Mouse (Mus musculus) liver, embryonic 15.5 days (tissue): Measurements from ENCODE around the gene B4galt4. TPM values are rescaled to one million over a fixed set of nuclear protein-coding genes. Genes with fewer than 3 reads are reported as not detected.

Experiments
- ATAC-seq: fragments of 200-750 bp; cut with Nextera tagmentation; 2 replicates; pipeline ENCODE4 v1.8.0; 2017; ENCODE audit warnings: moderate number of reproducible peaks, mild to moderate bottlenecking, moderate library complexity; ENCODE audit not compliant: insufficient read depth
- H3K27ac ChIP-seq: fragments of 300-500 bp; sonication (generic); replicated peaks from 2 replicates; pipeline ENCODE4 v1.5.1; 2015; ENCODE audit warnings: mild to moderate bottlenecking, inconsistent platforms
- H3K27me3 ChIP-seq: fragments of 300-500 bp; sonication (generic); 2 replicates; pipeline ENCODE4 v1.6.1; 2015; ENCODE audit warnings: mild to moderate bottlenecking, inconsistent platforms
- H3K36me3 ChIP-seq: fragments of 300-500 bp; sonication (generic); replicated peaks from 2 replicates; pipeline ENCODE4 v1.6.1; 2015; ENCODE audit warnings: moderate library complexity, mild to moderate bottlenecking, inconsistent platforms
- H3K4me1 ChIP-seq: fragments of 300-500 bp; sonication (generic); replicated peaks from 2 replicates; pipeline ENCODE4 v1.6.1; 2015; ENCODE audit warnings: inconsistent platforms
- H3K4me2 ChIP-seq: fragments of 300-500 bp; sonication (generic); 2 replicates; pipeline ENCODE4 v1.6.1; 2015; ENCODE audit warnings: moderate library complexity, mild to moderate bottlenecking, inconsistent platforms
- H3K4me3 ChIP-seq: fragments of 300-500 bp; sonication (generic); replicated peaks from 2 replicates; pipeline ENCODE4 v1.5.1; 2015; ENCODE audit warnings: mild to moderate bottlenecking, inconsistent platforms
- H3K9ac ChIP-seq: fragments of 300-500 bp; sonication (generic); 2 replicates; pipeline ENCODE4 v1.6.1; 2015; ENCODE audit warnings: moderate library complexity, mild to moderate bottlenecking, inconsistent platforms
- H3K9me3 ChIP-seq: fragments of 300-500 bp; sonication (generic); replicated peaks from 2 replicates; pipeline ENCODE4 v1.6.1; 2016; ENCODE audit warnings: inconsistent platforms
- WGBS: fragments of 180-500 bp; shearing (Covaris S2); methylation state at CpG from one replicate; pipeline ENCODE4 v1.1.7; 2015; ENCODE audit warnings: mixed read lengths; ENCODE audit not compliant: insufficient replicate concordance; 5-methylcytosine and 5-hydroxymethylcytosine counted together
- polyA plus RNA-seq: library from polyadenylated mRNA; unstranded; fragments of >200 nt; fragmentation: Nextera tagmentation; extraction: Ambion mirVana; gene quantifications from 2 replicates; pipeline ENCODE4 v1.2.1, GENCODE M21; 2015

B4galt4 gene
- polyA plus RNA-seq, 1 experiment from 2014 or later: 3.2 TPM

DNA sequence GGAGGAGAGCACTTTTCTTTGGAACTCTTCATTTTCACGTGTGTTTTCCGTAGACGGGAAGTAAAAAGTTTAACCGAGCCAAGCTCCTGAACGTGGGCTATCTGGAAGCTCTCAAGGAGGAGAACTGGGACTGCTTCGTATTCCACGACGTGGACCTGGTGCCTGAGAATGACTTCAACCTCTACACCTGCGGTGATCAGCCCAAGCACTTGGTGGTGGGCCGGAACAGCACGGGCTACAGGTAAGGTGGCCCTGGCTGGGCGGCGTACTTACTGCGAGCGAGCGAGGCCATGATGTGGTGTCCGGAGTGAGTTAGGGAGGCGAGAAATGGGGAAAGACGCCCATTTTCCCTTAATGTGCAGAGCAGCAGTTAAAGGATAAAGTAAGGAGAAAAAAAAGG is 15.6 kb downstream of the B4galt4 start:
- H3K9me3 ChIP-seq: no peaks in the 10 kb centered on the region
- H3K36me3 ChIP-seq: no peaks in the 10 kb centered on the region
- no peak overlapping the region for H3K4me2 ChIP-seq
- no peak overlapping the region for H3K4me3 ChIP-seq
- H3K4me1 ChIP-seq: peaks cover 13% of the 10 kb centered on the region
- ATAC-seq: no peak
- 81% methylated on average over 19 of the region's 19 CpGs for WGBS
- no peak overlapping the region for H3K9ac ChIP-seq
- H3K27me3 ChIP-seq: peaks cover 57% of the 10 kb centered on the region
- H3K27ac ChIP-seq: no peak overlapping the region

DNA sequence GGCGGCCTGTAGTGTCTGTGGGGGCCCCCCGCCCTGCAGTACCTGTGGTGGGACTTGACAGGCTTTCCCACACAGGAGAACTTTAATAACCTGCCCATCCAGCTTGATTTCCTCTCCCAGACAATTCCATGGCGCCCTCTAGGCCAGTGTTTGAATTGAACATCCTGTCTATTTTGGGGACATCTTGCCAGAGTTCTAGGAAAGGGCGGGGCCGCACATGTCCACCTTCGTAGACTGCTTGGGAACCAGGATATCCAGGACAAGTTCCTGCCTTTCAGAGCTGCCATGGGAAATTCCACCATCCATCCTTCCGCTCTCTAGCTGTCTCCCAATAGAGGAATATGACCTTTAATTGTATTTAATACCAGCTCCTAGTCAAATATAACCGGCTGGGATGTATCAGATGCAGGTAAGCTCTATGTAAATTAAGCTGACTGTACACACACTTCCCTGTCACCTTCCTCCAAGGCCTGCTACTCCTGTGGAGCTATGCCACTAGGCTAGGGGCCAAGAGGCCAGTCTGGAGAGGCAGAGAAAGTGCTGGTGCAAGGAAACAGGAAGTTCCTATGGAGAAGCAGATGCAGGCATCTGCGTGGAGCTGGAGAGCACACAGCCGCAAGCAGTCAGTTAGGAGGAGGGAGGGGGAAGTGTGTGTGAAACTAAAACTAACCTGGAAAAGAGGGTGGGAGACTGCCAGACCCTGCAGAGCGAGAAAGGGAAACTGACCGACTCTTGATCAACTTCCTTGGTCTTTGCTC is 16.2 kb downstream of the B4galt4 start:
- H3K36me3 ChIP-seq: no peaks in the 10 kb centered on the region
- H3K4me1 ChIP-seq: peaks cover 13% of the 10 kb centered on the region
- no peak overlapping the region for H3K9ac ChIP-seq
- peaks cover 50% of the 10 kb centered on the region for H3K27me3 ChIP-seq
- H3K9me3 ChIP-seq: no peaks in the 10 kb centered on the region
- no peak overlapping the region for H3K4me2 ChIP-seq
- peak; percentile 20; the same call in 1 of the 2 replicates for ATAC-seq
- WGBS: 55% methylated on average over 12 of the region's 12 CpGs
- no peak overlapping the region for H3K4me3 ChIP-seq
- no peak overlapping the region for H3K27ac ChIP-seq

DNA sequence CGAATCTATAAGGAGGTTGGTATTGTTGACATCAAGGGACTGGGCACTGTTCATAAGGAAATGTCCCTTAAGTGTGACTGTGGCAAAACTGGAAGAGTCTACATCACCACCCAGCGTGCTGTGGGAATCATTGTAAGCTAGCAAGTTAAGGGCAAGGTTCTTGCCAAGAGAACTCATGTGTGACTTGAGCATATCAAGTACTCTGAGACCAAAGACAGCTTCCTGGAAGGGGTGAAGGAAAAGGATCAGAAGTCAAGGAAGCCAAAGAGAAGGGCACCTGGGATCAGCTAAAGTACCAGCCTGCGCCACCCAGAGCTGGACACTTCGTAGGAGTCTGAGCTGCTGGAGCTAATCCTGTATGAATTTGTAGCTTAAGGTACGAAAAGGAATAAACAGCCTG is 18.2 kb downstream of the B4galt4 start:
- Histone ChIP-seq H3K9ac (no peak overlapping the region), H3K27ac (no peak overlapping the region), H3K36me3 (no peaks in the 10 kb centered on the region), H3K4me1 (peaks cover 7% of the 10 kb centered on the region), H3K4me3 (no peak overlapping the region), H3K4me2 (no peak overlapping the region), H3K27me3 (peaks cover 49% of the 10 kb centered on the region), H3K9me3 (no peaks in the 10 kb centered on the region)
- WGBS: 67% methylated on average over 5 of the region's 5 CpGs
- ATAC-seq: no peak

DNA sequence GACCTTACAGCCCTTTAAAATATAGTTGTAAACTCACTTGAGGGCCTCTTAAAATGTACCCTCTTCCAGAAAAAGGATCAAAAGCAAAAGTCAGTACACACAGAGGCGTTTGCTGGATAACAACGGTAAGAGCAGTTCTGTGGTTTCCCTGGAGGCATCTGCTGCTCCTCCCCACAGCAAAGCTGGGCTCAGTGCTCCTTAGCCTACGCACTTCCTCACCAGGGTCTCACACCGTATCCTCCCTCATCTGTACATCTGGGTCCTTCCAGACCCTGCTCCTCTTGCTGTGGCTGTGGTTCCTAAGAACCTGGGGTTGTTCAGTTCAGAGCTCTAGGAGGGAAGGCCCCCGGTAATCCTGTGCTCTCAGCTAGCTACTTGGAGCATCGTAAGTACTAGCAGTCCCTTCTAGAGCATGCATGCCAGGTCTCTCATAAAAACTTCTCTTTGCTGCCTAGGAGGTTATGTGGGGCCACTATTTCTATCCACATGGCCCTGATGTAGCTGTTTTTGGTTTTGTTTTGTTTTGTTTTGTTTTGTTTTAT is 18.8 kb downstream of the B4galt4 start:
- no peaks in the 10 kb centered on the region for H3K9me3 ChIP-seq
- H3K4me1 ChIP-seq: peaks cover 2% of the 10 kb centered on the region; the same call in 1 of the 2 replicates
- H3K27ac ChIP-seq: no peak overlapping the region
- H3K27me3 ChIP-seq: peaks cover 48% of the 10 kb centered on the region
- H3K36me3 ChIP-seq: no peaks in the 10 kb centered on the region
- no peak overlapping the region for H3K4me2 ChIP-seq
- 35% methylated on average over 6 of the region's 6 CpGs for WGBS
- ATAC-seq: no peak
- no peak overlapping the region for H3K4me3 ChIP-seq
- no peak overlapping the region for H3K9ac ChIP-seq

GRCm38 (mm10) chr16:38761972-38762371 is 19.9 kb downstream of the B4galt4 start:
- no peaks in the 10 kb centered on the region for H3K9me3 ChIP-seq
- no peak overlapping the region for H3K4me3 ChIP-seq
- H3K27me3 ChIP-seq: peaks cover 44% of the 10 kb centered on the region
- H3K36me3 ChIP-seq: no peaks in the 10 kb centered on the region
- H3K9ac ChIP-seq: no peak overlapping the region
- no peak overlapping the region for H3K4me2 ChIP-seq
- ATAC-seq: no peak
- 0 out of 2 replicates have a peak, but pooled peaks cover 2% of the 10 kb centered on the region for H3K4me1 ChIP-seq
- H3K27ac ChIP-seq: no peak overlapping the region
- 66% methylated on average over 5 of the region's 5 CpGs for WGBS

GRCm38 (mm10) chr16:38762401-38762800 is 20.3 kb downstream of the B4galt4 start:
- H3K36me3 ChIP-seq: no peaks in the 10 kb centered on the region
- H3K9ac ChIP-seq: no peak overlapping the region
- H3K4me1 ChIP-seq: 0 out of 2 replicates have a peak, but pooled peaks cover 2% of the 10 kb centered on the region
- 69% methylated on average over 8 of the region's 8 CpGs for WGBS
- H3K4me3 ChIP-seq: no peak overlapping the region
- no peak for ATAC-seq
- H3K27me3 ChIP-seq: peaks cover 40% of the 10 kb centered on the region
- no peaks in the 10 kb centered on the region for H3K9me3 ChIP-seq
- H3K4me2 ChIP-seq: no peak overlapping the region
- H3K27ac ChIP-seq: no peak overlapping the region

DNA sequence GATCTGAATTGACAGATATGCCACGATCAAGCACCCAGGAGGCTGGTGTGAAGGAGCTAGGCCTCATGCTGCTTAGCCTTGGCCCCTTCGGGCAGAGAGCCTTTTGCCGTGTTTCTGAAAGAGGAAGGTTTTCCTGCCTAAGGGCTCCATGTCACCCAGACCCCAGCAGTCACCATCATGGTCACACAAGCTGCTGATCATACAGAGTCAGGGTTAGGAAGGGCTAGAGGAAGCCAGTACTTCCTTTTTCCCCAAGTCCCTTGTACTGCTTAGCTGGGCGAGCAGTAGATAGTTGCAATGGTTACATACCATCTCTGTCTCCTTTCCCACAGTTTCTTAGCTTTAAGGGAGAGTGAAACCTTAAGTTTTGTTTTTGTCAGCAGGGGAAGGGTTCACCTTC is 21.4 kb downstream of the B4galt4 start:
- H3K27me3 ChIP-seq: peaks cover 29% of the 10 kb centered on the region
- H3K36me3 ChIP-seq: no peaks in the 10 kb centered on the region
- WGBS: 36% methylated on average over 4 of the region's 4 CpGs
- ATAC-seq: no peak; the same call in 1 of the 2 replicates
- no peaks in the 10 kb centered on the region for H3K4me1 ChIP-seq
- H3K4me2 ChIP-seq: no peak overlapping the region
- H3K27ac ChIP-seq: no peak overlapping the region
- no peak overlapping the region for H3K9ac ChIP-seq
- H3K4me3 ChIP-seq: no peak overlapping the region
- no peaks in the 10 kb centered on the region for H3K9me3 ChIP-seq

DNA sequence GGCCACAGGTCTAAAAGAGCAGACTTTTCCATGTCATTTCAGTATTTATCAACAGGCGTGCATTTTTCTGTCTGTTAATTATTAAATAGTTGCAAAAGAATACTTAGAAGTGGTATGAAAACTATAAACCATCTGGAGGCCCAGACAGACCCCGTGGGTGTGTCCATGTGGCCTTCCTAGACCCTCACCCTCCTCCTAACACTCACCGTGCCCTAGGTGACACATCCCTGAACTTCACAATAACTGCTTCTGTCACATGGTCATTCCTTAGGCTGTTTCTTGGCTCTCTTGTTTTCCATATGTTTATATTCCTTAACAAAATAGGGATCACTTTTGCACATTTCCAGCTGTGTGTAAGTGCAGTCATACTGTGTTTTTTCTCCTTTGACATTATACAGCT is 24.6 kb downstream of the B4galt4 start:
- Histone ChIP-seq H3K27me3 (peaks cover 34% of the 10 kb centered on the region; the same call in 1 of the 2 replicates), H3K27ac (no peak overlapping the region), H3K9ac (no peak overlapping the region), H3K36me3 (no peaks in the 10 kb centered on the region), H3K9me3 (no peaks in the 10 kb centered on the region), H3K4me1 (no peaks in the 10 kb centered on the region), H3K4me3 (no peak overlapping the region), H3K4me2 (no peak overlapping the region)
- WGBS: 36% methylated on average over 3 of the region's 3 CpGs
- no peak for ATAC-seq

DNA sequence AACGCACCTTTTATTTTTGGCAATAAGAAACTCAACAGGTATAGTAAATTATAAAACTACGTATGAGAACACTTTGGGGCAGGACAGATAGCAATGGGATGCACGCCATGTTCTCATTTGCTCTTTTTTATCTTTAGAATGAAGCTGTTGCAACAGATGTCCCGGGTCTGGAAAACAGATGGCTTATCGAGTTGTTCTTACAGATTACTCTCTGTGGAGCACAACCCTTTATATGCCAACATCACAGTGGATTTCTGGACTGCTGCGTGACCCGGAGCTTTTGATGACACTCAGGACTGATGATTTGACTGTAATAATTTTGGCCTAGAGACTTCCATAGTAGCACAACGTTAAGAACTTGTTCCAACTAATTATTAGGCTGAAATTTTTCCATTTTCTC is 25.7 kb downstream of the B4galt4 start:
- Histone ChIP-seq H3K4me2 (no peak overlapping the region), H3K27ac (no peak overlapping the region), H3K4me1 (no peaks in the 10 kb centered on the region), H3K9ac (no peak overlapping the region), H3K36me3 (no peaks in the 10 kb centered on the region), H3K27me3 (peaks cover 38% of the 10 kb centered on the region), H3K4me3 (no peak overlapping the region), H3K9me3 (no peaks in the 10 kb centered on the region)
- no peak for ATAC-seq
- WGBS: 56% methylated on average over 8 of the region's 8 CpGs

- peaks cover 44% of the 10 kb centered on the region for H3K27me3 ChIP-seq
- no peak for ATAC-seq
- H3K9me3 ChIP-seq: no peaks in the 10 kb centered on the region
- H3K36me3 ChIP-seq: no peaks in the 10 kb centered on the region
- no peaks in the 10 kb centered on the region for H3K4me1 ChIP-seq
- WGBS: 68% methylated on average over 8 of the region's 8 CpGs
- no peak overlapping the region for H3K4me3 ChIP-seq
- H3K4me2 ChIP-seq: no peak overlapping the region
- H3K9ac ChIP-seq: no peak overlapping the region
- H3K27ac ChIP-seq: no peak overlapping the region
Observed at GRCm38 (mm10) chr16:38768386-38768785, 26.3 kb downstream of the B4galt4 start.

GRCm38 (mm10) chr16:38769529-38769928 is 27.5 kb downstream of the B4galt4 start:
- no peak overlapping the region for H3K27ac ChIP-seq
- peaks cover 49% of the 10 kb centered on the region for H3K27me3 ChIP-seq
- H3K9ac ChIP-seq: no peak overlapping the region
- WGBS: 53% methylated on average over 9 of the region's 9 CpGs
- no peaks in the 10 kb centered on the region for H3K36me3 ChIP-seq
- H3K4me2 ChIP-seq: no peak overlapping the region
- no peaks in the 10 kb centered on the region for H3K4me1 ChIP-seq
- H3K9me3 ChIP-seq: no peaks in the 10 kb centered on the region
- H3K4me3 ChIP-seq: no peak overlapping the region
- ATAC-seq: no peak
